Mouse (Mus musculus) heart, postnatal 25 days (tissue): ENCODE data around the gene Mill2. TPM values are rescaled to one million over a fixed set of nuclear protein-coding genes. Genes with fewer than 3 reads are reported as not detected.
A peak's percentile ranks its signal among the peaks of the same experiment; 100 is the strongest.

ENCODE experiments used
- DNase-seq: peaks from one replicate; pipeline ENCODE4 v3.0.0; 2022; ENCODE audit warnings: low spot score
- intact Hi-C: fragments of 180-260 bp; cut with DNase I; formaldehyde crosslinking; loops from one replicate; pipeline ENCODE4 v1.15.1; 2025
- total RNA-seq, 2 experiments: library from RNA; stranded (reverse); gene quantifications; 2 replicates each; pipeline ENCODE4 v1.2.3; 2021

Mill2 gene
- total RNA-seq, 2 experiments from 2014 or later: 6.5 to 6.7 TPM

- DNase-seq: no peak
Observed at GRCm38 (mm10) chr7:18872014-18872802, 32.4 kb downstream of the Mill2 start.

GRCm38 (mm10) chr7:18872816-18873215 lies 33.0 kb downstream of the Mill2 start:
- intact Hi-C loops: loop anchor here (1.0 to 2.0 kb wide), 2 partner anchors 40 to 124 kb away; no protein-coding TSS in a partner anchor
- no peak for DNase-seq

More at GRCm38 (mm10) chr7:18872014-18872802, 32.4 kb downstream of the Mill2 start:
- intact Hi-C loops: loop anchor here (2.0 kb wide), 1 partner anchor 39 kb away; no protein-coding TSS in a partner anchor

GRCm38 (mm10) chr7:18873253-18873652 lies 33.5 kb downstream of the Mill2 start:
- peak; percentile 26 for DNase-seq
- intact Hi-C loops: loop anchor here (1.0 to 2.0 kb wide), 2 partner anchors 40 to 124 kb away; no protein-coding TSS in a partner anchor

GRCm38 (mm10) chr7:18875372-18875771 lies 35.6 kb downstream of the Mill2 start:
- intact Hi-C loops: no loop called here
- no peak for DNase-seq

- intact Hi-C loops: no loop called here
- no peak for DNase-seq
Observed at GRCm38 (mm10) chr7:18878691-18879090, 38.9 kb downstream of the Mill2 start.

- no peak for DNase-seq
- intact Hi-C loops: no loop called here
Observed at GRCm38 (mm10) chr7:18883991-18884744, 44.4 kb downstream of the Mill2 start.

GRCm38 (mm10) chr7:18884745-18885422 lies 45.1 kb downstream of the Mill2 start:
- intact Hi-C loops: no loop called here
- DNase-seq: no peak

- DNase-seq: no peak
- intact Hi-C loops: no loop called here
Observed at GRCm38 (mm10) chr7:18886963-18887362, 47.2 kb downstream of the Mill2 start.

- intact Hi-C loops: no loop called here
- no peak for DNase-seq
Observed at GRCm38 (mm10) chr7:18890848-18891247, 51.1 kb downstream of the Mill2 start.

- peak; percentile 47 for DNase-seq
- intact Hi-C loops: no loop called here
Observed at GRCm38 (mm10) chr7:18891872-18892599, 52.3 kb downstream of the Mill2 start.

- intact Hi-C loops: no loop called here
- no peak for DNase-seq
Observed at GRCm38 (mm10) chr7:18893009-18893408, 53.2 kb downstream of the Mill2 start.

GRCm38 (mm10) chr7:18893651-18894430 lies 54.1 kb downstream of the Mill2 start:
- intact Hi-C loops: no loop called here
- DNase-seq: no peak

GRCm38 (mm10) chr7:18896536-18896935 lies 56.8 kb downstream of the Mill2 start:
- DNase-seq: no peak
- intact Hi-C loops: loop anchor here (1.0 to 5.0 kb wide), 3 partner anchors 71 to 110 kb away; no protein-coding TSS in a partner anchor

GRCm38 (mm10) chr7:18900513-18900912 lies 60.7 kb downstream of the Mill2 start:
- no peak for DNase-seq
- intact Hi-C loops: no loop called here

GRCm38 (mm10) chr7:18902486-18902885 lies 62.7 kb downstream of the Mill2 start:
- no peak for DNase-seq
- intact Hi-C loops: no loop called here

- intact Hi-C loops: loop anchor here (5.0 kb wide), 1 partner anchor 57 kb away; no protein-coding TSS in a partner anchor
- no peak for DNase-seq
Observed at GRCm38 (mm10) chr7:18904971-18905370, 65.2 kb downstream of the Mill2 start.

- intact Hi-C loops: loop anchor here (5.0 kb wide), 1 partner anchor 53 kb away; no protein-coding TSS in a partner anchor
- no peak for DNase-seq
Observed at GRCm38 (mm10) chr7:18909797-18910196, 70.0 kb downstream of the Mill2 start.

- peak; percentile 97 for DNase-seq
- intact Hi-C loops: no loop called here
Observed at GRCm38 (mm10) chr7:18910241-18910831, 70.6 kb downstream of the Mill2 start, which contains the start of gene Ccdc61. Gene Ccdc61 (minus strand): TSS chr7:18910415.
